Comparison of ENCODE assay signal across 1 mouse cellular context in the genomic region with DNA sequence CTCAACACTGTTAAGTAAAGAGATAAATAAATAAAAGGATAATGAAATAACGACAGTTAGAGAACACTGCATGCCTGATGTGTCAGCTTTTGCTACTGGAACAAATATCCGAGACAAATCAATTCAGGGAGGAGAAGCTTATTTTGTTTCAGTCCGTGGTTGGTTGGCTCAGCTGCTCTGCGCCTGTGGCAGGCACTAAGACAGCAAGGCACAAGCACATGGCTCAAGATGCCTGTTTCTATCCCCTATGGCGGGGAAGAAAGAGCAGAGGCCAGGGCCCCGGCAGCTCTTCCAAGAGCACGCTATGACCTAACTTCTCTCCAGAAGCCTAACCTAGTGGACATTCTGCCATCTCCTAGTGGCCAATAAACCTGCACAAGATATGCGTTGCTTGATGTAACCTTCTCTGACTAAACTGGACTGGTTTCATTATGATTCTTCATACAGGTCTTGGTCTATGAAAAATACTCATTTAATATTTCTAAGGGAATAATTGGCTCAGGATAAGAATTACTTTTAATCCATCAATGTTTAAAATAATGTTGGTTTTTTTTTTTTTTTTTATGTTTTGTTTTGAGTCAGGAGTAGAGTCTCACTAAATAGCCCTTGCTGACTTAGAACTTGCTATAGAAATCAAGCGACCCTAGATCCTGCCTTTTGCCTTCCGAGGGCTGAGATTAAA.
TF ChIP-seq lines count a peak whose summit lies in the region.

No protein-coding gene starts in this region.

TF ChIP-seq in CH12.LX, 34 proteins besides CTCF, POLR2A, EP300 and RAD21:
- TF ChIP-seq CHD2 (IDR thresholded peaks at IDR 0.05; ENCODE audit: low read length) (no peak), USF2 (conservative IDR thresholded peaks at IDR 0.05; ENCODE audit: low read depth, low read length) (no peak), E2F4 (IDR thresholded peaks at IDR 0.05; ENCODE audit: insufficient replicate concordance, low read depth, low read length) (no peak), MXI1 (IDR thresholded peaks at IDR 0.05; ENCODE audit: low read depth, low read length) (0 out of 2 replicates have a peak, but pooled peaks have one; percentile 6), MYC (IDR thresholded peaks at IDR 0.05; ENCODE audit: low read depth, low read length) (peak; percentile 57; the same call in 1 of the 2 replicates), JUN (IDR thresholded peaks at IDR 0.05; ENCODE audit: insufficient read depth, low read depth, low read length) (peak; percentile 44; the same call in 1 of the 2 replicates), KAT2A (IDR thresholded peaks at IDR 0.05; ENCODE audit: insufficient replicate concordance, low read length) (no peak), MAFK (IDR thresholded peaks at IDR 0.05; ENCODE audit: insufficient replicate concordance, low read length) (no peak), RCOR1 (conservative IDR thresholded peaks at IDR 0.05; ENCODE audit: low read depth, low read length) (no peak), JUND (conservative IDR thresholded peaks at IDR 0.05; ENCODE audit: low read depth, low read length) (peak; percentile 64; the same call in 1 of the 2 replicates), BHLHE40 (IDR thresholded peaks at IDR 0.05; ENCODE audit: low read depth, low read length) (no peak), ZKSCAN1 (IDR thresholded peaks at IDR 0.05; ENCODE audit: borderline replicate concordance, low read depth, low read length) (no peak), UBTF (IDR thresholded peaks at IDR 0.05; ENCODE audit: low read depth, low read length) (no peak), HCFC1 (IDR thresholded peaks at IDR 0.05; ENCODE audit: low read depth, low read length) (no peak), ZNF384 (IDR thresholded peaks at IDR 0.05; ENCODE audit: low read depth, low read length) (peak; percentile 74), GABPA (IDR thresholded peaks at IDR 0.05; ENCODE audit: insufficient replicate concordance, low read depth, low read length) (no peak), NELFE (IDR thresholded peaks at IDR 0.05; ENCODE audit: low read depth, low read length) (no peak), IRF4 (IDR thresholded peaks at IDR 0.05; ENCODE audit: low read depth, low read length) (peak; percentile 72), ZMIZ1 (IDR thresholded peaks at IDR 0.05; ENCODE audit: low read depth, low read length) (no peak), SMC3 (IDR thresholded peaks at IDR 0.05; ENCODE audit: low read depth, low read length) (no peak)
